Mouse (Mus musculus): ENCODE data around the gene Zfp217. TPM values are rescaled to one million over a fixed set of nuclear protein-coding genes. Genes with fewer than 3 reads are reported as not detected.

The Zfp217 gene
- polyA plus RNA-seq, 1 experiment from 2014 or later, result 1.4 TPM

DNA sequence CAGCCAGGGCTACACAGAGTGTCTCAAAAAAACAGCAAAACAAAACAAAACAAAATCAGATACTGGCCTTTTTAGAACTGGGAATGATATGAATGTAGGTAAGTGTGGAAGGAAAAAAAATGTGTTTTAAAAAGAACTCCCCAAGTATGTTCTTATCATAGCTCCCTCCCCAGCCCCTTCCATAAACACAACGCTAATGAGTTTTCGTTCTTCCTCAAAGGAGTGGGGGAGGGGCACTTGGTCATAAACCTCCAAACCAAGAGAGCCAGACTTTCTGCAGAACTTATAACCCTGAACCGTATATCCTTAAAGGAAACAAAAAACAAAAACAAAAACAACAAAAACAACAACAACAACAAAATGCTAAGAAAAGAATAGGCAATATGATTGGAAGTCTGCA is 4.0 kb downstream of the Zfp217 start:
- no peaks in the 10 kb centered on the region for H3K36me3 ChIP-seq
- H3K4me3 ChIP-seq, result no peak overlapping the region
- no peaks in the 10 kb centered on the region for H3K27me3 ChIP-seq
- H3K9me3 ChIP-seq, result no peaks in the 10 kb centered on the region
- H3K9ac ChIP-seq (replicated peaks), result no peak overlapping the region
- no peak for ATAC-seq (replicated peaks)
- WGBS, result 44% methylated on average over 3 of the region's 3 CpGs
- no peak overlapping the region for H3K27ac ChIP-seq (replicated peaks)
- no peak overlapping the region for H3K4me2 ChIP-seq (replicated peaks)
- no peaks in the 10 kb centered on the region for H3K4me1 ChIP-seq

DNA sequence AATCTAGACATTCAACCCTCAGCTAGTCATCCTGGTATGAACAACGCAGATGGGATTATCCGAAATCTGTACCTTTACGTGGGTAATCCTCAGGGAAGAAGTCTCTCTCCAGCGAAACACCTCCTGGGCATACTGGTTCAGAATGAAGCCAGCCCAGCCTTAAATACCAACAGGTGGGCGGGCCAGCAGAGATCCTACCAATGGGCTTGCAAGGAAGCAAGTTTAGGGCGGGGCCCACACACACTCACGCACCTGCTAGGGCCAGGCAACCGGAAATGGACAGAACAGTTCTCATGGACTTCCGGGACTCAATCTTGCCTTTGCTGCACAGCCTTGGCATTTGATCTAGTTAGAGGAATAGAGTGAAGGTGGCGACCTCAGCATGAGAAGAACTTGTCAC is 5.4 kb downstream of the Zfp217 start:
- ATAC-seq (replicated peaks), result no peak
- H3K4me2 ChIP-seq (replicated peaks), result no peak overlapping the region
- H3K9ac ChIP-seq (replicated peaks), result no peak overlapping the region
- 94% methylated on average over 10 of the region's 10 CpGs for WGBS
- H3K27me3 ChIP-seq, result no peaks in the 10 kb centered on the region
- H3K4me1 ChIP-seq, result no peaks in the 10 kb centered on the region
- H3K27ac ChIP-seq (replicated peaks), result no peak overlapping the region
- no peaks in the 10 kb centered on the region for H3K9me3 ChIP-seq
- no peak overlapping the region for H3K4me3 ChIP-seq
- H3K36me3 ChIP-seq, result no peaks in the 10 kb centered on the region

DNA sequence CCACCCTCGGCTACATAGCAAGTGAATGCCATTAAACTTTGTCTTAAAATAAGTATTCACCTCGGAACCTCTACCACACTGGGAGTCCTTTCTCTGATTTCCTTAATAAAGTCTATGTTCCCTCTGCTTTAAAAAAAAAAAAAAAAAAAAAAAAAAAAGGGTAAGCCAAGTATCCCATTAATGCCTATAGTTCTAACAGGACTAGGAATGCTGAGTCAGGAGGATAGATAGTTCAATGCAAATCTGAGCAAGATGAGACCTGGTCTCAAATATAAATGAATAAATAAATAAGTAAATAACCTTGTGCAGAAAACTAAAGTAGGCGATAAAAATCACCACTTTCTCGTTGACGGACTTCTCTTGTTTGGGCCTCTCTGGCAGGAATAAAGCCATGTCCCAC is 6.4 kb downstream of the Zfp217 start:
- ATAC-seq (replicated peaks), result no peak
- Histone ChIP-seq H3K4me2 (replicated peaks) (no peak overlapping the region), H3K27ac (replicated peaks) (no peak overlapping the region), H3K9me3 (no peaks in the 10 kb centered on the region), H3K4me3 (no peak overlapping the region), H3K4me1 (no peaks in the 10 kb centered on the region), H3K36me3 (no peaks in the 10 kb centered on the region), H3K27me3 (no peaks in the 10 kb centered on the region), H3K9ac (replicated peaks) (no peak overlapping the region)
- 95% methylated on average over 5 of the region's 5 CpGs for WGBS

DNA sequence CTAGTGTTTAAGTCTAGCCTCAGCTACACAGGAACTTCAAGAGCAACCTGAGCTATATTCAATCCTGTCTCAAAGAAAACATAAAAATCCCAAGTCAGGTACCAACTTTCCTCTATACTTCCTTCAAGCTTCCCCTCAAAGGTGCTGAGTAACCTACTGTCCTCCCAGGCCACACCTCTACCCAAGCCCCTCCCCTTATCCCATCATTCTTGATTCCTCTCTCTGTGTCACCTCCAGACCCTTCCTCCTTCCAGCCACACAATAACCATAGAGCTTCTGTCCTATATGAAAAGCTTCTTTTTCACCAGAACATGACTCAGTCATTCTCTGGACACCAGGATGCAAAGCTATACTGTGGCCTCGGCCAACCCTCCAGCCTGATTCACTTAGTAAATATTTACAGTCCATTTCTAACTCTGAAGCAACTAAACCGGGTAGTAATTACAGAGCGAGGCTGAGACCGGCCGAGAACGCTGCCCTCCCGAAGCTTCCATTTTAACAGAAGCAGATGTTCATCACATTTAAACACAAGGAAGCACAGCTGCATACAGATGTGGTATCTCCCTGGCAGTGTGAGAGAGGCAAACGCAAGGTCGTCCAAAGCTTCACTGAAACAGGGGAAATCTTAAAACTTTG is 8.4 kb downstream of the Zfp217 start:
- Histone ChIP-seq H3K27me3 (no peaks in the 10 kb centered on the region), H3K27ac (replicated peaks) (no peak overlapping the region), H3K4me2 (replicated peaks) (no peak overlapping the region), H3K9me3 (no peaks in the 10 kb centered on the region), H3K4me1 (0 out of 2 replicates have a peak, but pooled peaks cover 1% of the 10 kb centered on the region), H3K36me3 (no peaks in the 10 kb centered on the region), H3K4me3 (no peak overlapping the region), H3K9ac (replicated peaks) (no peak overlapping the region)
- no peak for ATAC-seq (replicated peaks)
- 79% methylated on average over 9 of the region's 9 CpGs for WGBS

DNA sequence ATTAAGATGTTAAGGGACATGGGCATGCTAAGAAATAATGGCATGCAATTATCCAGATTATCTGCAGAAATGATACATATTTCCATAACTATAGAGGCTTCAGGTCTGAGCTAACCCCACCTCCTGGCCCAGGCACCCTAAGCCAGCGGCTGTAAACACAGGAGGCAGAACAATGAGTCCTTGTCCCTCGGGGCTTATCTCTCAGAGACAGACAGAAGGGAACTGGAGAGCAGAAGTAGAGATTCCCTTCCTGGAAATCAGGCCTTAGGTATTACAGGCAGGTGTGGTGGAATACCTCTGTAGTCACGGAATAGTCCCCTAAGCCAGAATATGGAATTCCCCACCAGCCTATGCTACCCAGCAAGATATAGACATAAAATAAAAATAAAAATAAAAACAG is 11.0 kb downstream of the Zfp217 start:
- no peaks in the 10 kb centered on the region for H3K9me3 ChIP-seq
- H3K4me1 ChIP-seq, result peaks cover 26% of the 10 kb centered on the region
- no peak overlapping the region for H3K27ac ChIP-seq (replicated peaks)
- H3K27me3 ChIP-seq, result no peaks in the 10 kb centered on the region
- H3K9ac ChIP-seq (replicated peaks), result no peak overlapping the region
- H3K4me2 ChIP-seq (replicated peaks), result no peak overlapping the region
- ATAC-seq (replicated peaks), result no peak
- no peak overlapping the region for H3K4me3 ChIP-seq
- 37% methylated on average over 3 of the region's 3 CpGs for WGBS
- H3K36me3 ChIP-seq, result no peaks in the 10 kb centered on the region

DNA sequence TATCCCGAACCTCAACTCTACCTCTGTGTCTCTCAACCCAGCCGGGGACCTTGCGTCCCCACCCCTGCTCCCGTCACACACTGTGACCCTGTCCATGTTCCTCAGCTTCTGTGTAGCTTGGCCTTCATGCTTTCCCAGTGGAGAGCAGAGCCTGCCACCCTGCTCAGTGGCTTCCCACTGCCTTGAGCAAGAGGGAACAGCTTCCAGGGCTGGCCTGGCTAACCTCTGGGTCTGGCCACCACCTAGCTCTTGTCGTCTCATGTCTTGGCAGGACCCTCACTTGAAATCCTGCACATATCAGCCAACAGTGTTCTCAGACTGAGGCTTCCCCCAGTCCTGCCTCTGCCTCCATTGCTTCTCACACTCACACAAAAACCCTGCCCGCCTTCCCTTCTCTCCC is 12.1 kb downstream of the Zfp217 start:
- Histone ChIP-seq H3K9me3 (no peaks in the 10 kb centered on the region), H3K4me3 (no peak overlapping the region), H3K9ac (replicated peaks) (no peak overlapping the region), H3K4me2 (replicated peaks) (no peak overlapping the region), H3K36me3 (no peaks in the 10 kb centered on the region), H3K27ac (replicated peaks) (no peak overlapping the region), H3K4me1 (peaks cover 28% of the 10 kb centered on the region), H3K27me3 (no peaks in the 10 kb centered on the region)
- ATAC-seq (replicated peaks), result no peak
- WGBS, result 88% methylated on average over 6 of the region's 6 CpGs

DNA sequence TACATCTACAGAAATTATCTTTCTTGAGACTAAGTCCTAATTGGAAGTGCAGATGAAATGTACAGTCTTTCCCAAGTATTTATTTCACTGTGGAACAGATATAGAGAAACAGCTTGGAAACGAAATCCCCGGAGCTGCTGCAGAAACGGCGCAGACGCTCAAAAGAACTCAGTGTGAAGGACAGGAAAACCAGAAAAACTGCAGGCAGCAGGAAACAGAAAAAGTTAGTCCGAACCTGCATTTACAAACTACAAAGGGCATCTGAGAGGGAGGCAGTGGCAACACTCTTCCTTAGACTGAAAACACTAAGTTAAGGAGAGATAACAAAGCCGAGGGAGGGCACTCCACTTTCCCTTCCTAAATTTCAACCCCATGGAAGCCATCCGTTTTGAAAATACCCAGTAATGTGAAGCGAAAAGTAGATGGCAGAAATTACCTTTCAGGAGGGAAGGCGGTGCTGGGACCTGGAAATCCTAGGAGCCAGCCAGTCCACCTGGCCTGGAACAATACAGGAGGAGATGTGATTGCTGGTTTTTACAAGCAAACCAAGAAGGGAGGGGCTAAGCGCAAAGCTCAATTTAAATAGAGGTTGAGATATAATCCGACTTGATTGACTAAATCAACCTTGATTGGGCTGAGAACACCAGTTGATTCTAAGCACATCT is 13.7 kb downstream of the Zfp217 start:
- Histone ChIP-seq H3K27ac (replicated peaks) (peak overlapping the region; percentile 72), H3K9me3 (no peaks in the 10 kb centered on the region), H3K36me3 (no peaks in the 10 kb centered on the region), H3K4me3 (no peak overlapping the region), H3K4me2 (replicated peaks) (peak overlapping the region; percentile 46), H3K27me3 (no peaks in the 10 kb centered on the region), H3K4me1 (peaks cover 42% of the 10 kb centered on the region), H3K9ac (replicated peaks) (no peak overlapping the region)
- WGBS, result 12% methylated on average over 12 of the region's 12 CpGs
- ATAC-seq (replicated peaks), result no peak

DNA sequence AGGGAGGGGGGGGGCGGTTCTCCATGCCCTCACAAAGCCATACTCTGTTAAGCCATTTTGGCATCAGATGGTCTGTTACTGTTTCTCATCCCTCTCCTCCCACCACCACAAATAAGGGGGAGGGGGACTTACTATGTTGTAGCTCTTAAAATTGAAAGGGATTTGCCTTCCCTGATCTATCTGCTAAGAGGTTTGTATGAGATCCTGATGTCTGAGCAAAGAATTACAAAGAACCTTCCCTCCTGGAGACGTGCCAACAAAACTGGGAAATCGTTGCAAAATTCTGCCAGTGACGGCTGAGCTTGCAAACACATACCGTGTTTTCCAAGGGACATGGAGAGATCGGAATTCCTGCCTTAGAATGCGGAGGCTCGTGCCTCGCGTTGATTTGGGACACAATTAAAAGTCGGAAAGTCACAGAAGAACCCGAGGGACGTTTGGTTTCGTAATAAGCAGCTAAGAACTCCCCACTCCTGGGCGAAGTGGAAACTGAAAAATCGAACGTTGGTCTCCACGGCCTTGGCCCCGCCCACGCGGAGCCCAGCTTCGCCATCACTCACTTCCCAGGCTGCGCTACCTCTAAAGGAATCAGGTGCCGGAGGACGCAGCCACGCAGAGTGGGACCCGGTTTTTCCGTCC is 14.7 kb downstream of the Zfp217 start:
- Histone ChIP-seq H3K27ac (replicated peaks) (peak overlapping the region; percentile 72), H3K9me3 (no peaks in the 10 kb centered on the region), H3K4me2 (replicated peaks) (peak overlapping the region; percentile 46), H3K4me3 (peak overlapping the region; percentile 31), H3K27me3 (no peaks in the 10 kb centered on the region), H3K36me3 (no peaks in the 10 kb centered on the region), H3K4me1 (peaks cover 52% of the 10 kb centered on the region), H3K9ac (replicated peaks) (peak overlapping the region; percentile 14)
- under 1% methylated on average over 28 of the region's 28 CpGs for WGBS
- ATAC-seq (replicated peaks), result peak; percentile 12; the same call in 1 of the 2 replicates

DNA sequence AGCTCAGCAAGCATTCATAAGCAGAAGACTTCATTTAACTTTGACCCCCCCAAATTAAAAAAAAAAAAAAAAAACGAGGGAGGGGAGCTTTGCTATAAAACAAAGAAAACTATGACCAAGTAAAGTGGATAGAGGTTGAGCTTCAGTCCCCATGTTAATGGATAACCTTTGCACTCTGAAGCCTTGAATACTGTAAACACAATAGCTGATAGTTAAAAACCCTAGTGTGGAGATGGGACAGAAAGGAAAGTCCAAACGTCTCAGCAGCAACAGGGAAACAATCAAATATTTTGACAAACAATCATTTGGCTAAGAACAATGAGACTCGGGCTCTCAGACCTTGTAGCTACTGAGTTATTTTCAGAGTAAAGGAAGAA is 15.2 kb downstream of the Zfp217 start:
- H3K27ac ChIP-seq (replicated peaks), result peak overlapping the region; percentile 72
- ATAC-seq (replicated peaks), result no peak
- peak overlapping the region; percentile 31 for H3K4me3 ChIP-seq
- H3K36me3 ChIP-seq, result no peaks in the 10 kb centered on the region
- H3K9me3 ChIP-seq, result no peaks in the 10 kb centered on the region
- no peaks in the 10 kb centered on the region for H3K27me3 ChIP-seq
- H3K9ac ChIP-seq (replicated peaks), result peak overlapping the region; percentile 14
- WGBS, result under 1% methylated on average over 3 of the region's 3 CpGs
- H3K4me1 ChIP-seq, result peaks cover 56% of the 10 kb centered on the region
- H3K4me2 ChIP-seq (replicated peaks), result peak overlapping the region; percentile 46

DNA sequence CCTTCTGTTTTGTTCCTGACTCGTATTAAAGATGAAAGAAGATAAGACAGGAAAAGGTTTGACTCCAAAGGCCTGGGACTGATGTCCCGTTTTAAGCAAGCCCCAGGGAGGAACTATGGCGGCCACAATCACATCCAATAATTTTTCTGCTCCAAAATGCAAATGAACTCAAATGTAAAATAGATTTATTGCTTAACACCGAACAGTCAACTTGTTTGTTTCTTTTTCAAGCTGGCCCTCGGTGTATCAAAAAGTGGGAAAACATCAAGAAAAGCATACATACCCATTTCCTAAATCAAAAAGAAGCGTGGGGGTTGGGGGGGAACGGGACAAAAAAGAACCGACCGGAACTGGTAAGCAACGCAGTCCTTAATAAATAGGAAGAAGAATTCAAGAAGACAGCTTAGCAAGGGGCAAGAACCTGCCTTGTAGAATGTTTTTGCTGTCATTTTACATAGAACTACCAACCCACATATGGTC is 15.9 kb downstream of the Zfp217 start:
- Histone ChIP-seq H3K4me2 (replicated peaks) (peak overlapping the region; percentile 46), H3K27ac (replicated peaks) (peak overlapping the region; percentile 72), H3K9ac (replicated peaks) (no peak overlapping the region), H3K9me3 (no peaks in the 10 kb centered on the region), H3K4me1 (peaks cover 63% of the 10 kb centered on the region), H3K36me3 (no peaks in the 10 kb centered on the region), H3K4me3 (peak overlapping the region; percentile 85), H3K27me3 (no peaks in the 10 kb centered on the region)
- WGBS, result 3% methylated on average over 10 of the region's 10 CpGs
- no peak for ATAC-seq (replicated peaks)

DNA sequence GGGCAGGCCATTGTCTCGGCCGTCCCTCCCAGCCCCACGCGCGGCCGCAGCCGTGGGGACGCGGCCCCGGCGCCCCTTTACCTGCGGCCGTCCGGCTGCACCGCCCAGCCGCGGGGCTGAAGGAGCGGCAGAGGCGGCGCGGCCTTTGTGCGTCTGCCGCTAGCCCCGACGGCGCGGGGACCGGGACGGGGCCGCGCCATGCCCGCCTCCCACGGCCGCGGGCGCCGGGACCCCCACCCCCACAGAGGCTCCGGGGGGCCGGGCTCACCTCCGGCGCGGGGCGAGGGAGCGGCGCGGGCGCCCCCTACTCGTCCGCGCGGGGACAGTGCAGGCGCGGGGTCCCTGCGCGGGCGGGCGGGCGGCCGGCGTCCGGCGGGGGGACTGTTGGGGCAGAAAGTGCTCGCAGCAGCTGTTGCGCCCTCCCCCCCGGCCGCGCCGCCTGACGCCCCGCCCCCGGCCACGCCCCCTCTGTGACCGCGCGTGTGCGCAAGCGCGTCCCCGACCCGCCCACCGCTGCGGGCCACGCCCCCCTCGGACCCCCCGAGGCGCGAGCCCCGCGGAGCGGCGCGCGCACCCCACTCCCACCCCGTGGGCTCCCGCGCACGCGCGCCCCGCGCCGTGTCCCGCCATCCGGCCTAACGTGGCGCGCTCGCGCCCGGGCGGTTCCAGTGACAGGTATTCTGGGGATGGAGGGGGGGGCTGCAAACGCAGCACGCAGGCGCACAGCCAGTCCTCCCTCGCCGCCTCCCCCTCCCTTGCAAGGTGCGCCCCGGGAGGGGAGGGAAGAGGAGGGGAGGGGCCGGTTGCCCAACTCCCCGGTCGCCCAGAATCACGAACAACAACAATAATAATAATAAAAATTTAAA is 16.9 kb downstream of the Zfp217 start:
- Histone ChIP-seq H3K4me3 (peak overlapping the region; percentile 85), H3K4me2 (replicated peaks) (peak overlapping the region; percentile 74), H3K9me3 (no peaks in the 10 kb centered on the region), H3K36me3 (no peaks in the 10 kb centered on the region), H3K27me3 (no peaks in the 10 kb centered on the region), H3K4me1 (peaks cover 65% of the 10 kb centered on the region), H3K27ac (replicated peaks) (peak overlapping the region; percentile 72), H3K9ac (replicated peaks) (peak overlapping the region; percentile 69)
- ATAC-seq (replicated peaks), result peak; percentile 81
- WGBS, result under 1% methylated on average over 83 of the region's 122 CpGs
